ENCODE assay signal across 10 mouse cellular contexts in genomic region chr5:139737841-139738591, GRCm38 (mm10). TPM values are rescaled to one million over a fixed set of nuclear protein-coding genes. Genes with fewer than 3 reads are reported as not detected.
A peak's percentile ranks its signal among the peaks of the same experiment; 100 is the strongest.
DNase-seq lines count a peak whose midpoint lies in the region; ATAC-seq and TF ChIP-seq lines count a peak whose summit lies in the region.
"Had no signal": no experiment of that assay in that cellular context is flagged by ENCODE, and none has a peak within 500 bp of the region (broad histone marks: within the 10 kb centered on the region; RNA-seq: fewer than 3 reads in every experiment).

No protein-coding gene starts in this region.

- ATAC-seq in hindbrain, embryonic 16.5 days, result no peak
- ATAC-seq in liver, postnatal 0 days, result peak; percentile 51

- H3K4me3 ChIP-seq in hindbrain, embryonic 10.5 days, result no peak overlapping the region
- H3K4me3 ChIP-seq in hindbrain, embryonic 16.5 days (ENCODE audit: low read length), result no peak overlapping the region
- no peak overlapping the region for H3K4me3 ChIP-seq in bone marrow, adult 2 months (replicated peaks; ENCODE audit: control insufficient read depth, low read depth, low read length)
- no peak overlapping the region for H3K4me3 ChIP-seq in liver, postnatal 0 days (ENCODE audit: low read depth, low read length)
- no peak overlapping the region for H3K4me3 ChIP-seq in layer of hippocampus, adult 2 months
- H3K4me3 ChIP-seq: forebrain, embryonic 12.5 days had no signal

- DNase-seq in hindbrain, embryonic 10.5 days (ENCODE audit: low spot score), result no peak
- DNase-seq in kidney, adult 8-10 months, result peak; percentile 81 to 83
- DNase-seq in liver, postnatal 0 days, result no peak
- DNase-seq in layer of hippocampus, postnatal 10 days (ENCODE audit: low spot score in 2 of 2), result no peak
- DNase-seq in embryo, embryonic 10 days (ENCODE audit: low spot score), result no peak
- no peak for DNase-seq in layer of hippocampus, adult 2 months (ENCODE audit: low spot score in 2 of 2)
- DNase-seq: right cerebral cortex, postnatal 25 days had no signal

- H3K36me3 ChIP-seq in hindbrain, embryonic 10.5 days, result no peaks in the 10 kb centered on the region
- H3K36me3 ChIP-seq in hindbrain, embryonic 16.5 days (ENCODE audit: control insufficient read depth, insufficient read depth, low read length), result no peaks in the 10 kb centered on the region
- H3K36me3 ChIP-seq in liver, postnatal 0 days (replicated peaks; ENCODE audit: insufficient read depth, low read length), result no peaks in the 10 kb centered on the region
- H3K36me3 ChIP-seq: forebrain, embryonic 12.5 days had no signal

- H3K9me3 ChIP-seq in hindbrain, embryonic 10.5 days, result no peaks in the 10 kb centered on the region
- no peaks in the 10 kb centered on the region for H3K9me3 ChIP-seq in hindbrain, embryonic 16.5 days (ENCODE audit: control insufficient read depth, low read length)
- no peaks in the 10 kb centered on the region for H3K9me3 ChIP-seq in liver, postnatal 0 days (ENCODE audit: low read length)
- H3K9me3 ChIP-seq: forebrain, embryonic 12.5 days had no signal

- peaks cover 36% of the 10 kb centered on the region for H3K4me1 ChIP-seq in hindbrain, embryonic 10.5 days (replicated peaks)
- peaks cover 15% of the 10 kb centered on the region for H3K4me1 ChIP-seq in hindbrain, embryonic 16.5 days (ENCODE audit: control insufficient read depth, insufficient read depth, low read depth, low read length)
- peaks cover 10% of the 10 kb centered on the region for H3K4me1 ChIP-seq in bone marrow, adult 2 months (ENCODE audit: control insufficient read depth, insufficient read depth, low read length)
- peaks cover 48% of the 10 kb centered on the region for H3K4me1 ChIP-seq in liver, postnatal 0 days (ENCODE audit: insufficient read depth)

- no peak for TF ChIP-seq CTCF in bone marrow, adult 2 months (IDR thresholded peaks at IDR 0.05; ENCODE audit: control insufficient read depth, insufficient read depth, low read length)
- TF ChIP-seq CTCF in liver, postnatal 0 days (IDR thresholded peaks at IDR 0.05; ENCODE audit: low read depth), result 0 out of 2 replicates have a peak, but pooled peaks have one; percentile 3
- no peak for TF ChIP-seq CTCF in layer of hippocampus, adult 2 months (conservative IDR thresholded peaks at IDR 0.05)

- H3K9ac ChIP-seq in hindbrain, embryonic 16.5 days (ENCODE audit: low read depth, low read length), result no peak overlapping the region
- H3K9ac ChIP-seq in liver, postnatal 0 days (replicated peaks), result peak overlapping the region; percentile 61
- H3K9ac ChIP-seq: forebrain, embryonic 12.5 days had no signal

- H3K4me2 ChIP-seq in hindbrain, embryonic 16.5 days (ENCODE audit: low read length), result no peak overlapping the region
- peak overlapping the region; percentile 62 for H3K4me2 ChIP-seq in liver, postnatal 0 days (ENCODE audit: low read depth, low read length)
- H3K4me2 ChIP-seq: forebrain, embryonic 12.5 days had no signal

- 82% methylated on average over 14 of the region's 14 CpGs for WGBS in hindbrain, embryonic 10.5 days
- 82% methylated on average over 14 of the region's 14 CpGs for WGBS in hindbrain, embryonic 16.5 days
- WGBS in bone marrow, adult 2 months, result 62% methylated on average over 14 of the region's 14 CpGs
- 58% methylated on average over 14 of the region's 14 CpGs for WGBS in liver, postnatal 0 days (ENCODE audit: insufficient replicate concordance)

- H3K27ac ChIP-seq in hindbrain, embryonic 10.5 days, result peak overlapping the region; percentile 0; the same call in 1 of the 2 replicates
- no peak overlapping the region for H3K27ac ChIP-seq in hindbrain, embryonic 16.5 days (ENCODE audit: low read depth, low read length)
- H3K27ac ChIP-seq in bone marrow, adult 2 months (ENCODE audit: control insufficient read depth, insufficient read depth, low read depth, low read length, poor library complexity), result peak overlapping the region; percentile 89
- H3K27ac ChIP-seq in liver, postnatal 0 days (ENCODE audit: low read depth), result peak overlapping the region; percentile 92
- no peak overlapping the region for H3K27ac ChIP-seq in layer of hippocampus, adult 2 months
- H3K27ac ChIP-seq: forebrain, embryonic 12.5 days had no signal

- no peak for TF ChIP-seq EP300 in liver, postnatal 0 days (IDR thresholded peaks at IDR 0.05; ENCODE audit: low read depth)

- no peak for TF ChIP-seq POLR2A in bone marrow, adult 2 months (IDR thresholded peaks at IDR 0.05; ENCODE audit: borderline replicate concordance, control insufficient read depth, low read depth, low read length)

- H3K27me3 ChIP-seq in hindbrain, embryonic 10.5 days (ENCODE audit: insufficient read depth, poor library complexity, severe bottlenecking), result peaks cover 56% of the 10 kb centered on the region
- H3K27me3 ChIP-seq in hindbrain, embryonic 16.5 days (replicated peaks; ENCODE audit: control insufficient read depth, insufficient read depth, low read length), result no peaks in the 10 kb centered on the region
- no peaks in the 10 kb centered on the region for H3K27me3 ChIP-seq in liver, postnatal 0 days (ENCODE audit: insufficient read depth, low read length)

RNA-seq across cellular contexts. Expression of gene Micall2, which starts 1.9 kb away (rescaled TPM):
- polyA plus RNA-seq in hindbrain, embryonic 10.5 days (2016; fragmentation: Nextera tagmentation; extraction: Ambion mirVana), result 6.9 and 10.2 TPM in 2 replicates
- polyA plus RNA-seq in hindbrain, embryonic 16.5 days (2015; fragmentation: Nextera tagmentation; extraction: Ambion mirVana), result 12.3 and 12.9 TPM in 2 replicates
- 20.3 and 28.0 TPM in 2 replicates for polyA plus RNA-seq in bone marrow, adult 2 months (2011; ENCODE audit: insufficient read depth, insufficient read length, low replicate concordance, missing spikeins)
- 4.9 and 5.8 TPM in 2 replicates for polyA plus RNA-seq in liver, postnatal 0 days (2015; fragmentation: Nextera tagmentation; extraction: Ambion mirVana)
- total RNA-seq in layer of hippocampus, postnatal 10 days (2021), result 1 to 10 TPM; 3.5 to 4.3 TPM
- 1 to 10 TPM; 1.4 to 1.6 TPM for total RNA-seq in layer of hippocampus, adult 2 months (2021)

RNA-seq across cellular contexts. Expression of gene Ints1, which starts 37.5 kb away (rescaled TPM):
- 34.8 and 39.0 TPM in 2 replicates for polyA plus RNA-seq in hindbrain, embryonic 10.5 days (2016; fragmentation: Nextera tagmentation; extraction: Ambion mirVana)
- polyA plus RNA-seq in hindbrain, embryonic 16.5 days (2015; fragmentation: Nextera tagmentation; extraction: Ambion mirVana), result 27.1 and 32.6 TPM in 2 replicates
- 63.3 and 108 TPM in 2 replicates for polyA plus RNA-seq in bone marrow, adult 2 months (2011; ENCODE audit: insufficient read depth, insufficient read length, low replicate concordance, missing spikeins)
- 5.6 and 6.4 TPM in 2 replicates for polyA plus RNA-seq in liver, postnatal 0 days (2015; fragmentation: Nextera tagmentation; extraction: Ambion mirVana)
- total RNA-seq in layer of hippocampus, postnatal 10 days (2021), result 10 to 100 TPM; 91.7 to 93.3 TPM
- 100 to 1,000 TPM in 1 of 2 experiments, 10 to 100 TPM in 1; 94.7 to 103 TPM for total RNA-seq in layer of hippocampus, adult 2 months (2021)

RNA-seq across cellular contexts. Expression of gene Mafk, which starts 53.3 kb away (rescaled TPM):
- polyA plus RNA-seq in hindbrain, embryonic 10.5 days (2016; fragmentation: Nextera tagmentation; extraction: Ambion mirVana), result 9.9 and 10.1 TPM in 2 replicates
- polyA plus RNA-seq in hindbrain, embryonic 16.5 days (2015; fragmentation: Nextera tagmentation; extraction: Ambion mirVana), result 12.1 and 13.0 TPM in 2 replicates
- polyA plus RNA-seq in bone marrow, adult 2 months (2011; ENCODE audit: insufficient read depth, insufficient read length, low replicate concordance, missing spikeins), result 37.3 and 53.2 TPM in 2 replicates
- 15.7 and 19.1 TPM in 2 replicates for polyA plus RNA-seq in liver, postnatal 0 days (2015; fragmentation: Nextera tagmentation; extraction: Ambion mirVana)
- total RNA-seq in layer of hippocampus, postnatal 10 days (2021), result 10 to 100 TPM; 10.3 to 10.4 TPM
- total RNA-seq in layer of hippocampus, adult 2 months (2021), result 1 to 10 TPM; 9.2 to 9.9 TPM

Comparison
In these comparisons a context has a peak if more than half of its experiments do, and no peak if none do; other contexts are left out.
1. H3K27ac ChIP-seq: peak in hindbrain, embryonic 10.5 days (single experiment), bone marrow, adult 2 months (single experiment) and liver, postnatal 0 days (single experiment); none in hindbrain, embryonic 16.5 days (single experiment) and layer of hippocampus, adult 2 months (single experiment).
2. DNase-seq: peak in kidney, adult 8-10 months (2 of 2); none in hindbrain, embryonic 10.5 days (single experiment), liver, postnatal 0 days (single experiment), layer of hippocampus, postnatal 10 days (0 of 2), embryo, embryonic 10 days (single experiment) and layer of hippocampus, adult 2 months (0 of 2).